ENCODE assay signal across 8 mouse cellular contexts in the genomic region with DNA sequence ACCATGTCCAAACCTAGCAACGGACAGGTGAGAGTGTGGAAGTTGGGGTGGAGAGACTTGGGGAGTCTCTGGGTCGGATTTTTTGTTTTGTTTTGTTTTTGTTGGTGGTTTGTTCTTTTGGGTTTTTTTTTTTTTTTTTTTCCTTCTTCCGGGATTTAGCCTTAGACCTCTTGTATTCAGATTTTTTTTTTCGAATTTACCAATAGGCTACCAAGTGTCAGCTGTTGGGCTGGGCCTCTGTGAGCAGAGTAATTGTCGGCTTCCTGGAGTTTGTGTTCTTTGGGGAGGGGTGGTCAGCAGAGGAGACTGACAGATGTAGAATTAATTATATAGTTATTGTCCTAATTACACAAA. TPM values are rescaled to one million over a fixed set of nuclear protein-coding genes. Genes with fewer than 3 reads are reported as not detected.
DNase-seq lines count a peak whose midpoint lies in the region; ATAC-seq and TF ChIP-seq lines count a peak whose summit lies in the region.

No protein-coding gene starts in this region.

- intact Hi-C loops in gastrocnemius, postnatal 36 days (cut with DNase I): no loop called here

- H3K27ac ChIP-seq in bone marrow, adult 2 months (ENCODE audit: control insufficient read depth, insufficient read depth, low read depth, low read length, poor library complexity): peak overlapping the region; percentile 76
- H3K27ac ChIP-seq in heart, postnatal 0 days (ENCODE audit: low read depth): peak overlapping the region; percentile 97
- H3K27ac ChIP-seq in limb, embryonic 15.5 days: peak overlapping the region; percentile 98

- no peak for ATAC-seq in heart, postnatal 0 days (ENCODE audit: insufficient read depth, low read depth)
- ATAC-seq in limb, embryonic 15.5 days (ENCODE audit: insufficient number of reproducible peaks, low FRiP score, low TSS enrichment, low read depth): no peak

- no peak for TF ChIP-seq POLR2A in bone marrow, adult 2 months (IDR thresholded peaks at IDR 0.05; ENCODE audit: borderline replicate concordance, control insufficient read depth, low read depth, low read length)

- peak; percentile 32 for DNase-seq in embryo, embryonic 10 days (ENCODE audit: low spot score)
- DNase-seq in embryo, embryonic 9.5 days (ENCODE audit: extremely low spot score): no peak
- DNase-seq in heart, postnatal 0 days (ENCODE audit: low spot score): peak; percentile 52
- peak; percentile 61 for DNase-seq in retina, embryonic 14.5 days (ENCODE audit: low spot score)
- DNase-seq in cerebellum, adult 9-11 months: no peak
- no peak for DNase-seq in gastrocnemius, postnatal 36 days

- peak overlapping the region; percentile 93 for H3K9ac ChIP-seq in heart, postnatal 0 days (replicated peaks; ENCODE audit: low read depth, low read length)
- H3K9ac ChIP-seq in limb, embryonic 15.5 days: peak overlapping the region; percentile 94

- no peak for TF ChIP-seq EP300 in heart, postnatal 0 days (IDR thresholded peaks at IDR 0.05; ENCODE audit: low read depth)

- no peaks in the 10 kb centered on the region for H3K9me3 ChIP-seq in heart, postnatal 0 days (replicated peaks; ENCODE audit: control insufficient read depth, low read length)
- no peaks in the 10 kb centered on the region for H3K9me3 ChIP-seq in limb, embryonic 15.5 days

- peak overlapping the region; percentile 84 for H3K4me3 ChIP-seq in bone marrow, adult 2 months (replicated peaks; ENCODE audit: control insufficient read depth, low read depth, low read length)
- H3K4me3 ChIP-seq in heart, postnatal 0 days (ENCODE audit: low read depth, low read length): peak overlapping the region; percentile 97
- peak overlapping the region; percentile 84 for H3K4me3 ChIP-seq in limb, embryonic 15.5 days

- H3K27me3 ChIP-seq in heart, postnatal 0 days (ENCODE audit: control insufficient read depth, insufficient read depth, low read length): no peaks in the 10 kb centered on the region
- H3K27me3 ChIP-seq in limb, embryonic 15.5 days: no peaks in the 10 kb centered on the region

- under 1% methylated on average over 5 of the region's 5 CpGs for WGBS in bone marrow, adult 2 months
- 8% methylated on average over 5 of the region's 5 CpGs for WGBS in heart, postnatal 0 days
- 1% methylated on average over 5 of the region's 5 CpGs for WGBS in limb, embryonic 15.5 days

- peaks cover 35% of the 10 kb centered on the region for H3K36me3 ChIP-seq in heart, postnatal 0 days (replicated peaks; ENCODE audit: control insufficient read depth, insufficient read depth, low read length)
- peaks cover 42% of the 10 kb centered on the region for H3K36me3 ChIP-seq in limb, embryonic 15.5 days

- H3K4me1 ChIP-seq in bone marrow, adult 2 months (ENCODE audit: control insufficient read depth, insufficient read depth, low read length): peaks cover 5% of the 10 kb centered on the region
- H3K4me1 ChIP-seq in heart, postnatal 0 days (ENCODE audit: control insufficient read depth, insufficient read depth): peaks cover 15% of the 10 kb centered on the region
- peaks cover 36% of the 10 kb centered on the region for H3K4me1 ChIP-seq in limb, embryonic 15.5 days

- no peak for TF ChIP-seq CTCF in bone marrow, adult 2 months (IDR thresholded peaks at IDR 0.05; ENCODE audit: control insufficient read depth, insufficient read depth, low read length)
- no peak for TF ChIP-seq CTCF in heart, postnatal 0 days (IDR thresholded peaks at IDR 0.05; ENCODE audit: low read depth)

- peak overlapping the region; percentile 81 for H3K4me2 ChIP-seq in heart, postnatal 0 days (ENCODE audit: low read depth, low read length)
- H3K4me2 ChIP-seq in limb, embryonic 15.5 days: peak overlapping the region; percentile 61

RNA-seq across cellular contexts. Expression of a gene that starts 1.6 kb away (rescaled TPM):
- 60.6 and 104 TPM in 2 replicates for polyA plus RNA-seq in bone marrow, adult 2 months (2011; ENCODE audit: insufficient read depth, insufficient read length, low replicate concordance, missing spikeins)
- 80.3 and 95.8 TPM in 2 replicates for total RNA-seq in heart, postnatal 0 days (2014; rRNA removed; ENCODE audit: low replicate concordance)
- polyA plus RNA-seq in heart, postnatal 0 days (2015; fragmentation: Nextera tagmentation; extraction: Ambion mirVana): 17.5 and 17.6 TPM in 2 replicates
- 64.6 and 78.1 TPM in 2 replicates for polyA plus RNA-seq in limb, embryonic 15.5 days (2015; fragmentation: Nextera tagmentation; extraction: Ambion mirVana)
- total RNA-seq in gastrocnemius, postnatal 36 days (2021): 10 to 100 TPM; 24.7 to 28.2 TPM

RNA-seq across cellular contexts. Expression of a gene that starts 1.8 kb away (rescaled TPM):
- 3.7 and 5.9 TPM in 2 replicates for polyA plus RNA-seq in bone marrow, adult 2 months (2011; ENCODE audit: insufficient read depth, insufficient read length, low replicate concordance, missing spikeins)
- total RNA-seq in heart, postnatal 0 days (2014; rRNA removed; ENCODE audit: low replicate concordance): 4.5 and 7.1 TPM in 2 replicates
- polyA plus RNA-seq in heart, postnatal 0 days (2015; fragmentation: Nextera tagmentation; extraction: Ambion mirVana): 2.9 and 3.3 TPM in 2 replicates
- polyA plus RNA-seq in limb, embryonic 15.5 days (2015; fragmentation: Nextera tagmentation; extraction: Ambion mirVana): 4.6 and 5.2 TPM in 2 replicates
- total RNA-seq in gastrocnemius, postnatal 36 days (2021): 1 to 10 TPM; 1.4 to 1.5 TPM

RNA-seq across cellular contexts. Expression of a gene that starts 14.4 kb away (rescaled TPM):
- 1.3 TPM in 1 of 2 replicates, not detected in the other for polyA plus RNA-seq in bone marrow, adult 2 months (2011; ENCODE audit: insufficient read depth, insufficient read length, low replicate concordance, missing spikeins)
- total RNA-seq in heart, postnatal 0 days (2014; rRNA removed; ENCODE audit: low replicate concordance): not detected in 2 replicates
- polyA plus RNA-seq in heart, postnatal 0 days (2015; fragmentation: Nextera tagmentation; extraction: Ambion mirVana): 0.29 TPM in 1 of 2 replicates, not detected in the other
- polyA plus RNA-seq in limb, embryonic 15.5 days (2015; fragmentation: Nextera tagmentation; extraction: Ambion mirVana): 0.17 TPM in 1 of 2 replicates, not detected in the other
- under 1 TPM in 1 of 2 experiments, not detected in 1; 0.17 TPM for total RNA-seq in gastrocnemius, postnatal 36 days (2021)

RNA-seq across cellular contexts. Expression of a gene that starts 18.0 kb away (rescaled TPM):
- polyA plus RNA-seq in bone marrow, adult 2 months (2011; ENCODE audit: insufficient read depth, insufficient read length, low replicate concordance, missing spikeins): 2.0 TPM in 1 of 2 replicates, not detected in the other
- not detected in 2 replicates for total RNA-seq in heart, postnatal 0 days (2014; rRNA removed; ENCODE audit: low replicate concordance)
- not detected in 2 replicates for polyA plus RNA-seq in heart, postnatal 0 days (2015; fragmentation: Nextera tagmentation; extraction: Ambion mirVana)
- polyA plus RNA-seq in limb, embryonic 15.5 days (2015; fragmentation: Nextera tagmentation; extraction: Ambion mirVana): not detected in 2 replicates
- under 1 TPM in 1 of 2 experiments, not detected in 1; 0.20 TPM for total RNA-seq in gastrocnemius, postnatal 36 days (2021)

RNA-seq across cellular contexts. Expression of a gene that starts 20.6 kb away (rescaled TPM):
- 2.8 and 5.7 TPM in 2 replicates for polyA plus RNA-seq in bone marrow, adult 2 months (2011; ENCODE audit: insufficient read depth, insufficient read length, low replicate concordance, missing spikeins)
- 6.1 and 7.6 TPM in 2 replicates for total RNA-seq in heart, postnatal 0 days (2014; rRNA removed; ENCODE audit: low replicate concordance)
- polyA plus RNA-seq in heart, postnatal 0 days (2015; fragmentation: Nextera tagmentation; extraction: Ambion mirVana): 0.63 and 0.93 TPM in 2 replicates
- polyA plus RNA-seq in limb, embryonic 15.5 days (2015; fragmentation: Nextera tagmentation; extraction: Ambion mirVana): 1.7 and 2.8 TPM in 2 replicates
- total RNA-seq in gastrocnemius, postnatal 36 days (2021): 1 to 10 TPM; 4.6 to 5.7 TPM

Comparison
In these comparisons a context has a peak if more than half of its experiments do, and no peak if none do; other contexts are left out.
1. DNase-seq: peak in embryo, embryonic 10 days (single experiment), heart, postnatal 0 days (single experiment) and retina, embryonic 14.5 days (single experiment); none in embryo, embryonic 9.5 days (single experiment), cerebellum, adult 9-11 months (single experiment) and gastrocnemius, postnatal 36 days (0 of 2).
2. Peak in every context shown above with its lines, with median percentiles within 50 percentile points of each other: H3K27ac ChIP-seq and H3K4me3 ChIP-seq.